Mouse (Mus musculus): Measurements from ENCODE around the gene Gin1.

DNA sequence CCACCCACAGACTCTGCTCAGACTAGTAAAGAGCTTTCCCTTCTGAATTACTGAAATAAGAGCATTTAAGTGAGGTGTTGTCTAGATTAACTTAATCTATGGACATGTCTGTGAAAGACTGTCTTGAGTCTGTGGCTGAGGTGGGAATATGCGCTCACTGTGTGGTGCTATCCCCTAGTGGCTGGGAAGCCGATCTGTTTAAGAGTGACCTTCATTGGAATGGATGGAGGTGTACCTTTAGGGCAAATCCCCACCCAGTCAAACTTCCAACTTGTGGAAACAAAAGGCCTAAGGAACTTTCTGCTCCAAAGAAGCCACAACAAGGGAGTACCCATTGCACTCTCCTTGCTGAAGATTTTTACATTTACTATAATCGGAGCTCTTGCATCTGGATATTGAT lies 24.1 kb downstream of the Gin1 start:
- TF ChIP-seq CTCF (IDR thresholded peaks at IDR 0.05; ENCODE audit: insufficient read depth, low read depth, low read length) (no peak), POLR2A (IDR thresholded peaks at IDR 0.05; ENCODE audit: insufficient read depth, low read depth, low read length) (no peak)
